Mouse (Mus musculus) ES-Bruce4 (cell line): Measurements from ENCODE around the gene Rcbtb2. TPM values are rescaled to one million over a fixed set of nuclear protein-coding genes. Genes with fewer than 3 reads are reported as not detected.

ENCODE experiments used
- H3K27ac ChIP-seq: 2 replicates; pipeline ENCODE4 v1.5.1; 2012; ENCODE audit warnings: low read length, inconsistent platforms; ENCODE audit not compliant: insufficient read depth
- H3K27me3 ChIP-seq: 2 replicates; pipeline ENCODE4 v1.6.1; 2012; ENCODE audit warnings: mild to moderate bottlenecking, low read length, inconsistent platforms; ENCODE audit not compliant: control insufficient read depth, poor library complexity, insufficient read depth, severe bottlenecking
- H3K36me3 ChIP-seq: 2 replicates; pipeline ENCODE4 v1.6.1; 2012; ENCODE audit warnings: inconsistent platforms, mild to moderate bottlenecking, low read length, moderate library complexity; ENCODE audit not compliant: control insufficient read depth, poor library complexity, insufficient read depth, severe bottlenecking
- H3K4me1 ChIP-seq: one replicate; pipeline ENCODE4 v1.8.1; 2011; ENCODE audit warnings: low read length; ENCODE audit not compliant: control insufficient read depth, insufficient read depth
- H3K4me3 ChIP-seq: 2 replicates; pipeline ENCODE4 v1.5.1; 2011; ENCODE audit warnings: low read depth, mild to moderate bottlenecking, low read length
- H3K9ac ChIP-seq: 2 replicates; pipeline ENCODE4 v1.6.1; 2012; ENCODE audit warnings: low read depth, mild to moderate bottlenecking, inconsistent platforms; ENCODE audit not compliant: poor library complexity, severe bottlenecking
- H3K9me3 ChIP-seq: replicated peaks from 2 replicates; pipeline ENCODE4 v1.6.1; 2012; ENCODE audit warnings: mild to moderate bottlenecking, low read length, inconsistent platforms; ENCODE audit not compliant: control insufficient read depth, poor library complexity, insufficient read depth, severe bottlenecking
- CTCF ChIP-seq: IDR thresholded peaks from one replicate; pipeline ENCODE4 v1.8.1; 2011; ENCODE audit warnings: low read depth, low read length
- EP300 ChIP-seq: IDR thresholded peaks from 2 replicates; pipeline ENCODE4 v1.6.1; 2011; ENCODE audit warnings: low read depth, low read length; ENCODE audit not compliant: insufficient read depth
- POLR2A ChIP-seq: IDR thresholded peaks from one replicate; pipeline ENCODE4 v1.8.1; 2011; ENCODE audit warnings: low read length; ENCODE audit not compliant: insufficient read depth
- polyA plus RNA-seq: library from polyadenylated mRNA; stranded (reverse); fragments of >200 nt; gene quantifications from 2 replicates; pipeline ENCODE4 v1.2.4, GENCODE M21; 2011; ENCODE audit warnings: low read depth; ENCODE audit not compliant: missing spikeins, insufficient read depth, insufficient read length

Rcbtb2 gene
- polyA plus RNA-seq, 1 experiment, result 74.1 TPM

DNA sequence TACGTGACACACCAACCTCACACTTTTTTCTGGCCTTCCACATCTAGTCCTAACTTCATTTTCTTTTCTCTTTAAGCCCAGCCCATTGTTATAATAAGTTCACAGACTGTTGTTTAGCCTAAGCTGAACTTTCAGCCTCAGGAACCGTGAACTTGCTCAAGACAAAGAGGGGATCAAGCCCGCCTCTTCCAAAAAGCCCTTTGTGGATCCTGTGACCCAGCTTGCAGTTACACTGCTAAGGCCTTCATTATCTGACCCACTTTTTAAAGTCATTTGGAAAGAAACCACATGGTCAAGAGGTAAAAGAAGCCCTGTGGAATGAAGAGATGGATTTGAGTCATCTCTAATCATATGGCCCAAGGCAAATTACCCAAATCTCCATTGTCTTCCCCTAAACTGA lies 19.0 kb downstream of the Rcbtb2 start:
- TF ChIP-seq CTCF, result no peak
- TF ChIP-seq POLR2A, result no peak
- TF ChIP-seq EP300, result no peak
- Histone ChIP-seq H3K36me3 (no peaks in the 10 kb centered on the region), H3K27ac (no peak overlapping the region), H3K4me1 (no peaks in the 10 kb centered on the region), H3K9ac (no peak overlapping the region), H3K9me3 (no peaks in the 10 kb centered on the region), H3K4me3 (no peak overlapping the region), H3K27me3 (no peaks in the 10 kb centered on the region)

DNA sequence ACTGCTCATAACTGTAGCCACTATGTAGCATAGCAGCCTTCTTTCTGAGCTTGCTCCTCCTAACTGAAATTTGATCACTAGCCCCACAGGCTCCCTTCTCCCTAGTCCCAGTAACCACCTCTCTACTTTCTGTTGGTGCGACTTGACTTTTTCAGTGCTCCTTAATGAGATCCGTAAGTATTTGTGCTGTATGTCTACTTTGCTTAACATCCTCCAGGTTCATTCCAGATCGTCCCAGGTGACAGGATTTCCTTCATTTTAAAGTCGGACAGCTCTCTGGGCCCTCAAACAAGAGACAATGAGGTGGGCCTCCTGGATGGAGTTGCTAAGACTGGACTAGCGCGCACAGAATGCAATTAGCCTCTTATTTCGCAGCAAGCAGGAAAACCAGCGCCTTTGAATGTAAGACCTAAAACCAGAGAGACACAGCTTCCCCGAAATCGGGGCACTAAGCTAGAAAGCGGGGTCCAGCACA lies 19.6 kb downstream of the Rcbtb2 start:
- Histone ChIP-seq H3K27me3 (no peaks in the 10 kb centered on the region), H3K9ac (peak overlapping the region; percentile 98), H3K4me1 (no peaks in the 10 kb centered on the region), H3K4me3 (peak overlapping the region; percentile 48), H3K27ac (peak overlapping the region; percentile 88), H3K36me3 (no peaks in the 10 kb centered on the region), H3K9me3 (no peaks in the 10 kb centered on the region)
- TF ChIP-seq EP300, result no peak
- no peak for TF ChIP-seq CTCF
- TF ChIP-seq POLR2A, result no peak

- peak overlapping the region; percentile 88 for H3K27ac ChIP-seq
- peak overlapping the region; percentile 98 for H3K9ac ChIP-seq
- no peaks in the 10 kb centered on the region for H3K9me3 ChIP-seq
- H3K4me3 ChIP-seq, result peak overlapping the region; percentile 48
- no peak for TF ChIP-seq CTCF
- TF ChIP-seq EP300, result 0 out of 2 replicates have a peak, but pooled peaks have one; percentile 3
- no peak for TF ChIP-seq POLR2A
- no peaks in the 10 kb centered on the region for H3K36me3 ChIP-seq
- H3K4me1 ChIP-seq, result no peaks in the 10 kb centered on the region
- no peaks in the 10 kb centered on the region for H3K27me3 ChIP-seq
These were observed 20.3 kb downstream of the Rcbtb2 start for GRCm38 (mm10) chr14:73142896-73143709.

GRCm38 (mm10) chr14:73143710-73144420 lies 21.0 kb downstream of the Rcbtb2 start:
- Histone ChIP-seq H3K9me3 (no peaks in the 10 kb centered on the region), H3K9ac (peak overlapping the region; percentile 98), H3K4me1 (no peaks in the 10 kb centered on the region), H3K36me3 (no peaks in the 10 kb centered on the region), H3K27me3 (no peaks in the 10 kb centered on the region), H3K4me3 (peak overlapping the region; percentile 48), H3K27ac (no peak overlapping the region)
- TF ChIP-seq CTCF (no peak), POLR2A (no peak), EP300 (no peak)

- Histone ChIP-seq H3K4me3 (no peak overlapping the region), H3K36me3 (no peaks in the 10 kb centered on the region)
- no peak for TF ChIP-seq POLR2A
- no peak for TF ChIP-seq CTCF
- no peak for TF ChIP-seq EP300
These were observed 22.7 kb downstream of the Rcbtb2 start for GRCm38 (mm10) chr14:73145531-73145930.

DNA sequence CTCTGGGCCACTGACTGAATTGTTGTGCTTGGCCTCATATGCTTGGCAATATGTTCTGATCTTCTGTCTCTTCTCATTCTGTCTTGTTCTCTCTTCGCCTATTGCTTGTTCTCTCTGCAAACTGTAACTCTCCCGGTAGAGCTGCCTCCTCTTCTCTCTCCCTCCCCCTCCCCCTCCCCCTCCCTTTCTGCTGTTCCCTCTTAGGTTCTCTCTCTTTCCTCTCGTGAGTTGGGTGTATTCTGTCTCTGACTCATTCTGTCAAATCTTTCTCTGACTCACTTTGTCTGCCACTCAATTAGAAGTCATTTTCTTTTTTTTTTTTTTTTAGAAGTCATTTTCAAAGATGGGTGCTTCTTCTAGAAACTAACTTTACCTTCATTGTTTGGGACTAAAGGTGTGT lies 23.9 kb downstream of the Rcbtb2 start:
- TF ChIP-seq CTCF (no peak), EP300 (no peak), POLR2A (no peak)
- no peak overlapping the region for H3K27ac ChIP-seq
- no peak overlapping the region for H3K4me3 ChIP-seq
- H3K9me3 ChIP-seq, result no peaks in the 10 kb centered on the region
- no peak overlapping the region for H3K9ac ChIP-seq
- no peaks in the 10 kb centered on the region for H3K36me3 ChIP-seq
- no peaks in the 10 kb centered on the region for H3K27me3 ChIP-seq
- no peaks in the 10 kb centered on the region for H3K4me1 ChIP-seq

More at GRCm38 (mm10) chr14:73145531-73145930, 22.7 kb downstream of the Rcbtb2 start:
- Histone ChIP-seq H3K27me3 (no peaks in the 10 kb centered on the region), H3K4me1 (no peaks in the 10 kb centered on the region), H3K9me3 (no peaks in the 10 kb centered on the region), H3K27ac (no peak overlapping the region), H3K9ac (no peak overlapping the region)
